Mouse (Mus musculus): ENCODE data around the gene Txnrd2.

Gene Txnrd2

GRCm38 (mm10) chr16:18523563-18524245, 97.5 kb downstream of the Txnrd2 start:
- in situ Hi-C loops (cut with MboI, MseI), result no loop called here

DNA sequence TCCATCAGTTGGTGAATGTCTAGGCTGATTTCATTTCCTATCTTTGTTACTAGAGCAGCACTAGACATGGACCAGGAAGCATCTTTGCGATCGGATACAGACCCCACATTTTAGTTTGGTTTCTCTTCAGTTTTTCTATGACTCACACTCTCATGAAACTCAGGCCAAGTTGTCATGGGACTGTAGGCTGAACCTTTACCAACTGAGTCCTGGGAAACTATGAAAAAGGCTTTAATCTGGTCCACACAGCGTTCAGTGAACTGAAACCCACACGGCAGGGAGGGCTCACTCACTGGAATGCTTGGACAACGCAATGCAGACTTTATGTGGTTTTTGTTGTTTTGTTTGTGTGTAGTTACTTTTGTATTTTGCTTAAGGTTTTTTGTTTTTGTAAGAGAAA, 102.5 kb downstream of the Txnrd2 start:
- in situ Hi-C loops (cut with MboI, MseI), result no loop called here
